Mouse (Mus musculus): Measurements from ENCODE around the gene Abcf2.

The Abcf2 gene

DNA sequence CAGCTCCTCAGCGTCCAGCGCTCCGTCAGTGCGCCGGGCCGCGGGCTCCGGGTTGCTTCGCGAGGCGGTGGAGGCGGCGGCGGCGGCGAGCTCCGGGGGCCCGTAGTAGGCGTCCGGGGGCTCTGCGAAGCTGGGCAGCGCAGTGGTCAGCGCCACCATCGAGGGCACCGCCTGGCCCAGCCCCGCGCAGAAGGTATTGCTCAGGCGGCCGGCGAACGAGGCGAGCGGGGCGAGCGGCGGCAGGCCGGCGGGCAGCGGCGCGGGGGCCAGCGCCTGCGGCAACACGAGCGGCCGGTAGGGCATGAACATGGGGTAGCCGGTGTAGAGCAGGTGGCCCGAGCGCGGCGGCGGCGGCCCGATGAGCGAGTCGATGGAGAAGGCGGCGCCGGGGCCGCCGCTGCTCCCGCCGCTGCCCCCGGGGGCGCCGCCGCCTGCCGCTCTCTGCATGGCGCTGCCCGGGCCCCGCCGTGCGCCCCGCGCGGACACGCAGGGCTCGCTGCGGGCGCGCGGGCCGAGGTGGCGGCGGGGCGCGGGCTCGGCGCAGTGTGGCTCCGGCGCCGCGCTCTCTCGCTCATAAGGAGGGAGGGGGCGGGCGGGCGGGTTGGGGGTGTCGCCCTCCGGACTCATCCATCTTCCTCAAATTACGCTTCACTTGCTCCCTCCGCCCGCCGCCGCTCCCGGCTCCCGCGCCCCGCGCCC is 50.9 kb downstream of the Abcf2 start:
- DNase-seq (ENCODE audit: low spot score), result peak; percentile 30

DNA sequence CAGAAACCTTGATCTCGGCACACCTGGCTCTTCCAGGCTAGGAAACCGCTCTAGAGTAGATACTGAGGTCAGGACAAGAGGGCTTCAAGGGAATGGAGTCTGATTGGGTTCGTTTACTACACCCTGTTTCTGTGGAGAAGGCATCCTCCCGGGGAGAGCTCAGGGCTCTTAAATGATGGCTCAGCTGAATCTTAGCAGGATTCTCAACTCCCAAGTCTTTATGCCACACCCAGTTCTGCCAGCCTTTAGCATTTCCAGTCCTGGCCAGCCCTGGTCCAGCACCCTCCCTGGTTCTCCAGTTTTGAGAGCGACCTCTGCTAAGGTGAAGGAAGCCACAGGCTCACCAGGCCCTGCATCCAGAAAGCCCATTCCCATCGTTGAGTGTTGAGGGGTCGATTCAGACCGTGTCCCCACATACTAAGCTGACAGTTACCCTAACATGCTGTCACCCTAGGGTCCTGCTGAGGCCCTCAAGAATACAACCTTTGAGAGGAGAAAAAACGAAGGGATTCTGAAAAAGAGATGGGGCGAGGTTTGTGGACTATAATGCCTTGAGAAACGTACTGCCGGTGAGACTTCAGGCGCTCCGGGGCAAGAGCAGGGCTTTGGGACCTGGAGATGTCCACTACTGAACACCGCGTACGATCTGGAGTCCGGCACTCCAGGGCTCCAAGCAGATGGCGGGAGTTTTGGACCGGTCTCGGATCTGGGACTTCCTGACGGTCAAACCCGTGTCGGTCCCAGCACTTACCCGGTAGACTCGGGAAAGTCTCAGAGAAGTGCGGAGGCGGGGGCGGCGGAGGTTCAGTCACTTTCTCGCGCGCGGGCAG is 51.7 kb downstream of the Abcf2 start:
- DNase-seq (ENCODE audit: low spot score), result no peak

DNA sequence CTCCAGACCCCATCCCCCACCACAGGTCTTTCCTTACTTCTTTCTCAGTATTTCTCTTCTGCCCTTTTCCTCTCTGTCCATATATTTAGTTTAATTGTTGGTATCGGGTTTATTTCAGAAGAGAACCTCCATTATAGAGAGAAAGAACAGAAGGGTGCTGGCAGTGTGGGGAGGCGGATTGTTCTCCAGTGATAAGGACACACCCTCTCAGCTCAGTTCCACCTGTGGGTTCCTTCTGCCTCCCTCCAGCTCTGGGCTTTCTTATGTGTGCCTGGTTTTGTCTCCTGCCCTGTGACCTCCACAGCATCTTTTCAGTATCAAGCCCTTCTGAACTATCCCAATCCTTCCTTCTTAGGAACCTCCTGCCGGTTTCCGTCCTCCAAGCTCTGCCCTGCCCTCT is 52.7 kb downstream of the Abcf2 start:
- no peak for DNase-seq (ENCODE audit: low spot score)

DNA sequence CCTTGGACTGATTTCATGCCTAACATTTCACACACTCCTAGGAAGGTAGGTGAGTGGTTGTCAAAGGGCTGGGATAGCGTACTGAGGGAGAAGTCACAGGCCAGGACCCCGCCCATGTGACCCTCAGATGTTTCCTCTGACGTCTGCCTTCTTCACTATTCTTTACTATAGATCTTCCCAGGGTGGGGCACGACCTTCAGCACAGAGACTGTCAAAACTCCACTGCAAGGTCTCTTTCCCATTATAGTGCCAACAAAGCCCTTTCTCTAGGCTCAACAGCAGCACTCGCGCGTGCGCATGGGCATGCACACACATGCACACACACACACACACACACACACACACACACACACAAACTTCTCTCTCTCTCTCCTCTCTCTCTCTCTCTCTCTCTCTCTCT is 53.5 kb downstream of the Abcf2 start:
- peak; percentile 44 for DNase-seq (ENCODE audit: low spot score)

DNA sequence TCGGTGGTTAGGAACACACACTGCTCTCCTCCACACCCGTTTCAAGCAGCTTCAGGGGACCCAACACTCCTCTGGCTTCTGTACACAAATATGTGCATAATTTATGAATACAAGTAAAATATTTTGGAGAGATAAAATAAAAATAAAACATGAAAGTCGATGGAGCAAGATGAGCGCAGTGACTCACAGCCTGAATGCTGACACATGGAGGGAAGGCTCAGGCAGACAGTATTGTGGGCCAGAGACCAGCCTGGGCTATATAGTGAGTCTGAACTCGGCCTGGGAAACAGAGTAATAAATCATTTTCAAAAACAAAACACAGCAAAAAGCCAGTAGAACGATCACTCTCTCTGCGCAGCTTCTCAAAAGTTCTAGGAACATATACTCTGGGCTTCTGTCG is 55.9 kb downstream of the Abcf2 start:
- DNase-seq (ENCODE audit: low spot score), result no peak
